Mouse (Mus musculus) inflammation-experienced regulatory T-cells, adult 6 months (primary cell): Measurements from ENCODE around the gene Zfp651. TPM values are rescaled to one million over a fixed set of nuclear protein-coding genes. Genes with fewer than 3 reads are reported as not detected.

Source experiments
- ATAC-seq: one replicate; pipeline ENCODE4 v1.8.0; 2017
- polyA plus RNA-seq, 3 experiments: library from polyadenylated mRNA; unstranded; fragments of 100-300 nt; shearing (Covaris generic); gene quantifications; one replicate each; pipeline ENCODE4 v1.2.1; 2017

The Zfp651 gene
- polyA plus RNA-seq, 3 experiments from 2014 or later = 0.23 to 0.24 TPM; not detected in 1

DNA sequence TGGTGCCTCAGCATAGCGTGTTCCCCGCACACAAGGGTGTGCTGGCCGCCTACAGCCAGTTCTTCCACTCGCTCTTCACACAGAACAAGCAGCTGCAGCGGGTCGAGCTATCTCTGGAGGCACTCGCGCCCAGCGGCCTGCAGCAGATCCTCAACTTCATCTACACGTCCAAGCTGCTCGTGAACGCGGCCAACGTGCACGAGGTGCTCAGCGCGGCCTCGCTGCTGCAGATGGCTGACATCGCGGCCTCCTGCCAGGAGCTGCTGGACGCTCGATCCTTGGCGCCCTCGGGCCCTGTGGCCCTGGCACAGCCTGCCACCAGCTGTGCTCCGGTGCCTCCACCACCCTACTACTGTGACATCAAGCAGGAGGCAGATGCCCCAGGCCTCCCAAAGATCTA lies 3.6 kb downstream of the Zfp651 start:
- ATAC-seq = no peak

DNA sequence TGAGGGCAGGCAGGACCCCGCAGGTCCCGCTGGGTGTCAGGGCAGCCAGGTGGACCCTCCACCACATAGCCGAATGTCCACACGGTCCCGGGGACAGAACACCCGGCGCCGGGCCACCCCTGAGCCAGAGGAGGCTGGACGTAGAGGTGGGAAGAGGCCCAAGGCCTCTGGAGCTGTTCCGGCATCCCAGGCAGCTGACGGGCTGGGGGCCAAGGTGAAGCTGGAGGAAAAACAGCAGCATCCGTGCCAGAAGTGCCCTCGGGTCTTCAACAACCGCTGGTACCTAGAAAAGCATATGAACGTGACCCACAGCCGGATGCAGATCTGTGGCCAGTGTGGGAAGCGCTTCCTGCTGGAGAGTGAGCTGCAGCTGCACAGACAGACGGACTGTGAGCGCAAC lies 4.6 kb downstream of the Zfp651 start:
- ATAC-seq = no peak

DNA sequence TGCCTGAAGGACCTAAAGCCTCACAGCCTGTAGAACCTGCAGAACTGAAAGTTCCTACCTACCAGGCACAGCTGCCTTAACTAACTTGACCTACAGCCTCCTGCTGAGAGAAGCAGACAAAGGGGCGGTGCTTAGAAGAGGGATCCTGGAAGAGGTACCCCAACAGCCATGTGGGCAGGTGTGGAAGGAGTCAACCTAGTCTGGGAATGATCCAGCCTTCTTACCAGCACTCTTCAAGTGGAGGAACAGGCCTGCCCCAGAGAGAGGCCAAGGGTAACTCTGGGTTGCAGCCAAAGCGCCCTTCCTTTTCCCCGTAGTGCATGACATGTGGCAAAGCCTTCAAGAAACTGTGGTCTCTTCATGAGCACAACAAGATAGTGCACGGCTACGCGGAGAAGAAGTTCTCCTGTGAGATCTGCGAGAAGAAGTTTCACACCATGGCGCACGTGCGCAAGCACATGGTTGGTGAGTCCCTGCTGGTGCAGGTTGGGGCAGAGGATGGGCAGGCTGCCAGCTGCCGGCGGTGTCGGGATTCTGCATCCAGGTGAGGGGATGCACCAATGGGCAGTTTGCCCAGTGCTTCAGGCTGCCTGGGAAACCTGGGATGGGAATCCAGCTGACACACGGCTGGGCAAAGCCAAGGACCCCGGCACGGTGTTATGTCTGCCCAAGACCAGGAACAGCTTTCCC lies 6.2 kb downstream of the Zfp651 start:
- no peak for ATAC-seq

DNA sequence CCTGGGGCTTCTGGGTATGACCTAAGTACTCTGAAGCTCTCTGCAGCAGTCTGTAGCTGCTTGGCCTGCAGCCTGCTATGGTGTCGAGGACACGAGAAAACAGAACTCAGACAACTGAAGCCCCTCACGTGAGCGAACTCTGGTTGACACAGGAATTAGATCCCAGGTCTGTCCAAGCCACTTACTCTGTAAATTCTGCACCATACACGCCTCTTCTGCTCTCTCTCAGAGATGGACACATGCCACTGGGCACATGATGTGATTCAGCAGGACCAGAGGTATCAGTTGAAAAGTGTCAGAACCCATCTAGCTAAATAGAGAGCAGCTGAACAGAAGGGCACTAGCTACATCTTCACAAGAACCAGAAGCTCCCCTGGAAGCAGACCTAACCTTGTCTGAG lies 13.3 kb downstream of the Zfp651 start:
- ATAC-seq = no peak

DNA sequence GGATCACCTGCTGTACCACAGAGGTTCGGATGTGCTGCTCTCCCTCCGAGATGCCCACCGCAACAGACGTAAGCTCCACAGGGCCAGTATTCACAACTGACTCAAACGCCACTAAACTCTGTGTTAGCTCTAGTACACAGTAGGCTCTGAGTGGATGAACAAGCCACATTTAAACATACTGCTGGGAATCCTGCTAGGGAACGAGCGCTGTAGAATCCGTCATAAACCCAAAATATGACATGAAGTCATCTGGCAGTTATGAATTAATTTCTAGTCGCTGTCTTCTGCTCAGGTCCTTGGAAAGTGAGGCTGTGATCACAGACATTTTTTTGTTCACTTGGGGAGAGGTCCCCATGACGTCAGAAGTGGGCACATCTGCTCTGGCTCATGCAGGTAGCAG lies 16.8 kb downstream of the Zfp651 start:
- ATAC-seq = no peak

DNA sequence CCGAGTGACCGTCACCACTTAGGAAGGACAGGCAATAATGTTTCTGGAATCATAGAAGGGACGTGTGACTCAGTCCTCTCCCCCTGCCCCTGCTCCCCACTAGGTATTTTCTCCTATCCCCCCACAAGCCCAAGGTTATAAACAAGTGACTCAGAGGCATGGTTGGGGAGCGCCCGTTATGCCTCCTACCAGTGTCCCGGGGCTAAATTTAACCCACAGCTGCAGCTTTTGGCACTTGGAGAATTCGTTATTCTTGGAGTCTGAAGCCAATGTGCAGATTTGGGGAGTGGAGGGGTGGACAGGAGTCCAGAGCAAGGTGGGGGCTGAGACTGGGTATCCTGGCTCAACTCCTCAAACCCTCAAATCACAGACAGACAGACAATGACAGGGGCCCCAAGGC lies 17.4 kb downstream of the Zfp651 start:
- no peak for ATAC-seq

DNA sequence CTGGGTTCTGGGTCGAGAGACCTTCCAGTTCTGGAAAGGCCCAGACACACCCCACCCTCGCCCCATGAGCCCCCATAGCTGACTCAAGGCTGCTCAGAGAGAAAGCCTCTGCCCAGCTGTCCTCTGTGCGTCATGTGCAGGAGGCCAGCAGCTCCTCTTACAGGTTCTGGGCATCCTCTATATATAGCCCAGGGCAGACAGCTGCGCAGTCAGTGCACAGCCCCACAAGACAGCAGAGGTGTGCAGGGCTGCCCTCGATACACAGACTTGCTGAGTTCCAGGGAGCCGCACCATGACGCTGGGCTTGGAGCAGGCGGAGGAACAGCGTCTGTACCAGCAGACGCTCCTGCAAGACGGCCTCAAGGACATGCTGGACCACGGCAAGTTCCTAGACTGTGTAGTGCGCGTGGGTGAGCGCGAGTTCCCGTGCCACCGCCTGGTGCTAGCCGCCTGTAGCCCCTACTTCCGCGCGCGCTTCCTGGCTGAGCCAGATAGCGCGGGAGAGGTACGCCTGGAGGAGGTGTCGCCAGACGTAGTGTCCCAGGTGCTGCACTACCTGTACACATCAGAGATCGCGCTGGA lies 18.4 kb downstream of the Zfp651 start, which contains the start of gene Klhl40:
Gene Klhl40, plus strand, starts transcription at position 124 of the 582 bp plus-strand sequence.
- no peak for ATAC-seq

DNA sequence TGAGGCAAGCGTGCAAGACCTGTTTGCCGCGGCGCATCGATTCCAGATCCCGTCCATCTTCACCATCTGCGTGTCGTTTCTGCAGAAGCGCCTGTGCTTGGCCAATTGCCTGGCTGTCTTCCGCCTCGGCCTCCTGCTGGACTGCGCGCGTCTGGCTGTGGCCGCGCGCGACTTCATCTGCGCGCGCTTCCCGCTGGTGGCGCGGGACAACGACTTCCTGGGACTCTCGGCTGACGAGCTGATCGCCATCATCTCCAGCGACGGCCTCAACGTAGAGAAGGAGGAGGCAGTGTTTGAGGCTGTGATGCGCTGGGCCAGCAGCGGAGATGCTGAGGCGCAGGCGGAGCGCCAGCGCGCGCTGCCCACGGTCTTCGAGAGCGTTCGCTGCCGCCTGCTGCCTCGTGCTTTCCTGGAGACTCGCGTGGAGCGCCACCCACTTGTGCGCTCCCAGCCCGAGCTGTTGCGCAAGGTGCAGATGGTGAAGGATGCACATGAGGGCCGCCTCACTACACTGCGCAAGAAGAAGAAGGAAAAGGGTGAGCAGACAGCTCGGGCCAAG lies 19.0 kb downstream of the Zfp651 start:
- ATAC-seq = no peak

DNA sequence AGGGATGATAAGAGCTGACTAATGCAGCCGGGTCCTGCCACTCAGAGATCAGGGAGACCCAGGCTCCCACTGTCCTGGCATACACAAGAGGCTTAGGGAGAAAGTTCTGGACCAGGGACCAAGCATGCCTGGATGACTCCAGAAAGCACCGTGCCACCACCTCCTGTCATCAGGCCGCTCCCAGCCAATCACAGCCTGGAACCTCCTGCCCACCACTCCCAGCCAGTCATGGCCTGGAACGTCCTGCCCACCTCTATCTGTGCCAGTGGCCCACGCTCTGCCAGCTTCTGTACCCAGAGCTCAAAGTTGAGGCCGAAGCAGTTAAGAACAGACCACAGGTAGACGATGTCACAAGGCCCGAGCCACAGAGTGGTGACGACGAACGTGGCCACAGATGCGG lies 25.7 kb downstream of the Zfp651 start:
- no peak for ATAC-seq

DNA sequence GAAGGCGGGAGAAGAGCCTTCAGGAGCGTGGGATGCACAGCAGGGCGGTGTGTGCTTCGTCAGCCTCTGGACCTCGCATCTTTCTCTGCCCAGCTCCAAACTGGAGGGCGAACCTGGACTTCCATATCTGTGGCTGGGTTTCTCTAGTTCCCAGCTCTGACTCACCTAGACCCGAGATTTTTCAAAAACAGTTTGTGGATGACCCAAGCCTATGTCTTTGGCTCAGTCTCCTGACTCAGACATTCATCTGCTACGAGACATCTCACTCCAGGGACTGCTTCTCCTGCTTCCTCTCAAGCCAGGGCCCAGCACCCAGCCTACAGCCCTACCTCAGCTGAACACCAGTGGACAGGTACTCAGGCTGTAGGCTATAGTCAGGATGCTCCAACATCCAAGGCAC lies 26.1 kb downstream of the Zfp651 start:
- ATAC-seq = no peak

DNA sequence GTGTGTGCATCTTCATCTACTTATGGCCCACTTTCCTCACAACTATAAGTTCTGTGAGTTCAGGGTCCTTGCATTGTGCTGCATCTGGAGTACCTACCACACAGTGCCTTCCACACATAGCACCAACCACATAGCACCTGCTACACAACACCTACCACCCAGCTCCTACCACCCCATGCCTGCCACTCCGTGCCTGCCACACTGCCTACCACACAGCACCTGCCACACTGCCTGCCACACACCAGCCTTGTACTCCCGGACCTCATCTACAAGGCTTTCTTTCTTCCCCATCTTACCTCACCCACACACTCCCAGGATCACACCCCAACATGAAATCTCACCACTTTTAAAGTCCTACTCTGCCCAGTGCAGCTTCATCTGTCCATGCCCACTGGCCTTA lies 27.2 kb downstream of the Zfp651 start:
- ATAC-seq = no peak

DNA sequence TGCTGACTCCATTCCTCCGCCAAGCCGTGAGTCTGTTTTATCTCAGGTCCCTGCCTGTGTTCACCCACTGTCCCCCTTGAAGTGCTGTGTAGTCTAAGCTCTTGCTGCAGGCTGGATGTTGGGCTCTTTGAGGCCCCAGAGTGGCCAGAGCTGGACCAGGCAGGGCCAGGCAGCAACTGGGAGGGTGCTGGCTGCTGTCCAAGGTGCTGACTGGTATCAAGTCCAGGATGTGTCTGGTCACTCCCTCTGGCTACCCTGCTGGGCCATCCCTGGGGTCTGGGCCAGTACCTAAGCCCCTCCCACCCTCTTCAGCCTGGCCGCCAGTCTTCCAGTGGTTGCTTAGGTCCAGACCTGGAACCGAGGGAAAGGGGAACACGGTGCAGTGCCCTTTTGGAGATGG lies 32.1 kb downstream of the Zfp651 start:
- ATAC-seq = no peak

DNA sequence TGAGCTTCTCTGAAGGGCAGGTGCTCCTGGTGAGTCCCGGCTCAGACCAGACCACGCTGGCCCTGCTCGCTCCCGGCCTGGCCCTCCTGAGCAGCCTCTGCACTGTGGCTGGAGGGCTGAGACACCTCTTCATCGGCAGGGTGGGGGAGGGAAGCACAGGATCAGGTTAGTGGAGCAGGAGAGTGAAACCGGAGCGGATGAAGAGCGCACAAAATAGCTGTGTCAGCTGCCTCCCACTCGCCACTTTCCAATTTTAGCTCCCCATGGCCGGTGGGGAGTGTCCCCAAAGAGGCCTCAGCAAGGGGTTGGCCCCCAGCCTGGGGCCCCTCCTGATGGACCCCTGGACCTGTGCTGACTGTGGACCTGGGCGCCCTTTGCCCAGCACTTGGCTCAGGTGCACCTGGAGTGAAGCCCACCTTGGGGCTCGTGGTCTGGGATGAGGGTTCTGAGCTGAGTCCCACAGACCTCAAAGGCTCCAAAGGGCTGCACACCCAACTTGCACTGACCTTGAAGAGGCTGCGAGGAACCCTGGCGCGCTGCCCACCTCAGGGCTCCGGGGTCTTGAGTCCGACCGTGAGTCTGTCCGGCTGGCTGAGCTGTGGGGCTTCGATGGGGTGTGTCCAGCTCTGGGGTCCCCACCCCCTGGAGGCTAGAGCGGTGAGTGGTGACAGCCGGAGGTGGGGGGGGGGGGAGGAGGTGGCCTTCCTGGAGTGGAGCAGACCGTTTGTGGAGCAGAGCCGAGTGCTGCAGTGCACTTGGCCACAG lies 32.8 kb downstream of the Zfp651 start, which contains the start of gene Hhatl:
Gene Hhatl, minus strand, starts transcription at position 751 of the 765 bp plus-strand sequence.
- no peak for ATAC-seq

DNA sequence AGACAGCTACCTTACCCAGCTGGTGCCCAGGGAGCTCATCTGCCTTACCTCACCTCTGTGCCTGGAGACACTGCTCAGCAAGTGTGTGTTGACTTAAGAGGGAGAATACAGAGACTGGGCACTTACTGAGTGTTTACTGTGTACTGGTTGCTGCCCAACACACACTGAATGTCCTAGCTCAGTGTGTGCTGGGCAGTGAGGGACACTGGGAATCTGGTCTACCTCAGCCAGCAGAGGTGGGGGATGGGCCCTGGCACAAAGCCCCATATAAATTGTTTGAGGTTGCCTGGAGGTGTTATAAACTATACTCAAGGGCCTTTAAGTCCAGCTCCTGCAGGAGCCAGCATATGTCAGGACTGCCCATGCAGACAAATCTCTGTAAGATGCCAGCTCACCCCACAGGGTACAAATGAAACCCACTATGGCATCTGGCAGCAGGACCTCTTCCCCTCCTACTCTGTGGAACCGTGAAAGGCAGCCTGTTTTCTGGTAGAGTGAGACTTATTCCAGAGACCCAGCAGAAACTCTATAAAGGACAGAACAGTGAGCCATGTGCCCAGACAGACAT lies 35.9 kb downstream of the Zfp651 start:
- no peak for ATAC-seq

DNA sequence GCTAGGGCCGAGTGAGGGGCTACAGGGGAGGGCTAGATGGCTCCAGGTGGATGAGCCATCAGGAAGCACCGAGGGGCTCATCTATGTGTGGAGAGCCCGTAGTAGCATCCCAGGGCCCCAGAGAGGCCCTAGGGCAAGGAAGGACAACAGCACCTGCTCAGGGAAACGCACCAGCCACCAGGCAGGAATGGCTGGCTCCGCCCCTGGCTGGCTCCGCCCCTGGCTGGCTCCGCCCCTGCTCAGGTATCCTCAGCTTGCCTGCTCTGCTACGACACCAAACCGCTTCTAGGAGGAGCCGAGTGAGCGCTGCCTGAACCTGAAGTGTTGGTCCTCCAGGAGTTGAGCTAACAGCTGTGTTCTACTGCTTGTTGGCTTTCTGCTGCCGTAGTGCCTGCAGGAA lies 38.6 kb downstream of the Zfp651 start:
- no peak for ATAC-seq

DNA sequence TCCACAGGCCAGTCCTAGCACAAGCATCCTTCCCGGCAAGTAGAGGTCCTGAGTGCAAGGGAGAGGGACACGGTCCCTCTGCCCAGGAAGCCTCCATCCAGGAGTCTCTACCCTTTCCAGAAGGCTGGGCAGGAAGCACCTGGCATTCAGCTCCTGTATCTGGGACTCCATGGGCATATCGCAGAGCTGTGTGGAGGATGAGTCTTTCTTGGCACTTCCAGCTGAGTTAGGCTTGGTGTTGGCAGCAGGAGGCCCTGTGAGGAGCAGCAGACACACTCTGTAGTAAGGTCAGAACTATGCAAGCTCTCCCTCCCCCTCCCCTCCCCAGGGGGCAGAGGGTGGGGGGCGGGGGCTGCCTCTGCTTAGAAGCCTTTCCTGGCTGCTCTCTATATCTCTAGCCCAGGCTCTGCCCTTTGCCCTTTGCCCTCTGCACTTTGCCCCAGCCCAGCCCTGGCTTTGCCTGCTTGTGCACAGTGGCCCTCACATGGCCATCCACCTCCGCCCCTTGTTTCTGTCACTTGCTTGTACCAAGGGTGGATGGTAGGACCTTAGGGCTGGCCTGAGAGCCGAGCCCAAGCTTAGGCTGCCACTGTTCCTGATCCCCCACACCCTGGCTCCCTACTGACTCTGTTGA lies 39.9 kb downstream of the Zfp651 start:
- ATAC-seq = no peak

DNA sequence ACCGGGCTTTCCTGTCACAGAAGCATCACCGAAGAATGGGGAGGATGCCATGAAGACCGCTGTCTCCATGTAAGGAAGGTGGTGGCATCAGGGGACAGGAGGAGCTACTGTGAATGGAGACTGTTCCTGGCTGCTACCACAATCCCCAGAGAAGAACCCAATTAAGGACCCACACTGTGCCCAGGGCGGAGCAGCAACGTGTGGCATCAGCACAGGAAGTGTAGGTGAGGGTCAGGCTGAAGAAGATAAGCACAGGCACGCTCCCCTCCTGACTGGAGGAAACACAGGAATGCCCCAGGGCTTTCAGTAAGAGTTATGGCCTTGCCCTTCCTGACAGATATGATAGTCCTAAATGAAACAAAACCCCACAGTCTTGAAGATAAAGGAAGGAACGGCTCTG lies 43.6 kb downstream of the Zfp651 start:
- ATAC-seq = no peak

DNA sequence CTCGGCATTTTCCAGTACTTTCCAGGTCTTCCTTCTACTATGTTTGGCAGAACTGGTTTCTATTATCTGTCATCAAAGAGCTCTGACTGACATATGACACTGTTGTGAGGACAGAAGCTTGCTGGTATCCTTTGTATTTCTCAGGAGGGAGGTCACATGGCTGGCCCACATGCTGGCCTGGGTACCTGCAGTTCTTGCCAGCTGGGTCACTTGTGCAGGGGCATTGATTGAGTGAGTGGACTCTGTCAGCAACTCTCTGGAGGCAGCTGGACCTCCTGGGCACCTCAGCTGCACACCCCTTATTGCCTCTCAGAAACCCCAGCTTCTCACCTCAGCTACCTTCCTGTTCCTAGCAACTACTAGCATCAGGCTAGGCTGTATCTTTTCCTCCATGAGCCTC lies 48.4 kb downstream of the Zfp651 start:
- ATAC-seq = no peak

DNA sequence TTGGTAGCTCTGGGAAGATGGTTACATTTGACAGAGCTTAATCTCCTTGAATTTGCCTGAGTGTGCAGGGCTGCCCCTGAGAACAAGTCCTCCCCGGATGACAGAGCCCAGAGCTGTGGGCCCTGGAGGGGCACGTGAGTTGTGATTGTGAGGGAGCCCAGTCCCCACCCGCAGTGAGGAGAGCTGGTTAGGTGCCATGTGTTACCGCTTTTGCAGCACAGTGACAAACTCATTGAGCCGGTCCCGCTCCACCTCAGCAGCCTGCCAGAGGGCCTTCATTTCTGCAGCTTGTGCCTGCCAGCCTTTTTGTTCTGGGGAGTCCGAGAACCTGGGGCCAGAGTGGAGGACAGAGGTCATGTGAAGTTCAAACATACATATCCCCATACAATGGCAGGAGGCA lies 48.8 kb downstream of the Zfp651 start:
- no peak for ATAC-seq

DNA sequence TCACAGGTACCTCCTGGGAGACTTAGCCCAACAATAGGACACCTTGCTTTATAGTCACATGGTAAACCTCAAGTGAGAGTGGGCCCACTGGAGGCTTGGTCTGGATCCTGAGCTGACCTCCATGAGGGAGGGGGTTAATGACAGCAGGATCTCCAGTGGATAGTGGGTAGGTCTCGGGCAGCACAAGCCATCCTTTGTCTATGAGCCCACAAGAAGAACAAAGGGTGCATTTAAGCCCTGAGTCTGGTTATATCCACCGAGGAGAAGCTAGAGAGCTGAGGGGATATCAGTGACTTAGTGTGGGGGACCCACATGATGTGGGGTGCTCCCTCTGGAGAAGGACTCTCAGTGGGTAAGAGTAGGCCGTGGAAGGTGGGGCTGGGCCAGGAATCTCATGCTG lies 49.4 kb downstream of the Zfp651 start:
- no peak for ATAC-seq

DNA sequence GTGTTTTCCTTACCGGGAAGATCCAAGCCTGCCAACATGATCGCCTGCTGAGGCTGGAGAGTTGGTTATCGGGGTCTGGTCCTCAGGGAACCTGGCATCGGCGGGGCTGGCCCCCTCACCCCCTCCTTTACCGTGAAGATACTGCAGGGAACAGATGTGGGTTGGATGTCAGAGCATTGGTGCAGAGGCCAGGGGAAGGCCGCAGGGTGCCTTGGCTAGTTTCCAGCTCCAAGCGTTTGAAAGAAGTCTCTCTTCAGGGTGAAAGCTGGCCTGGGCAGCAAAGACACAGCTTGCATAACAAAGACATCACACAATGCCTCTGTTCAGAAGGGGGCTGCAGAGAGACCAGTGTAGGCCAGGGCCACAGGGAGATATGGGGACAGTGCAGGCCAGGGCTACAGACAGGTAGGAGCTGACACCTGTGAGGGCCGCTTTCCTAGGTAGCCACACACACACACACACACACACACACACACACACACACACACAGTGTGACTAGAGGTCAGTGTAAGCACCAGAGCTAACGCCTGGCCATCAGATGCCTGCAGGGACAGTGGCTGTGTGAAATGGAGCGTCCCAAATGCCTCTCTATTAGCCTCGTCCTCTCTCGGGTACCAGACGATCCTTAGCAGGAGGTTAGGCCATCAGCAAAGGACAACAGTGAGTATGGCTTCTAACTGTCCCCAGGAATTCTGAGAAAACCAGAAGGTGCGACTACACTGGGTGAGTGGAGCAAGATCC lies 51.1 kb downstream of the Zfp651 start:
- ATAC-seq = no peak

DNA sequence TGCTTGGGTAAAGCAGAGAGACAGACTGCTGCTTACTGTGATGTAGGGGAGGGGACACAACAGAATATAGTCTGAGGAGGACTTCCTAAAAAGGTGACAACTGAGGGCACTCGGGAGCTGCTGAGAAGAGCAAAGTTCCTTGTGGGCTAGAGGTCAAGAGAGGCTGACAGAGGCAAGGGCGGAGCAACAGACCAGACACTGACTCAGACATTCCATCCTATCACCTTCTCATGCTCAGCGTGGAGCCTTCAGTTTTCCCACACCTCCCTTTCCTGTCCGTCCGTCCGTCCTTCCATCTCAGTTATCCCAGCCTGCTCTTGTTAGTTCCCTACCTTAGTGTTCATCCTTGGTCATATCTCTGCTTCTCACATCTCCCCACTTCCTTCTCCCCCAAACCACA lies 56.1 kb downstream of the Zfp651 start:
- no peak for ATAC-seq
